Mouse (Mus musculus): Measurements from ENCODE around the gene Fbn1. TPM values are rescaled to one million over a fixed set of nuclear protein-coding genes. Genes with fewer than 3 reads are reported as not detected.

Fbn1 gene
- total and polyA plus RNA-seq, 3 experiments = 15.0 to 43.9 (median 28.8) TPM

GRCm38 (mm10) chr2:125356068-125356467 is 151.7 kb downstream of the Fbn1 start:
- no peaks in the 10 kb centered on the region for H3K79me2 ChIP-seq (replicated peaks; ENCODE audit: control insufficient read depth, insufficient read depth, low read length)
- H3K36me3 ChIP-seq (ENCODE audit: control insufficient read depth, insufficient read depth, low read length) = peaks cover 16% of the 10 kb centered on the region
- intact Hi-C loops (cut with DNase I) = loop anchor here (5.0 kb wide), 1 partner anchor 151 kb away; the partner anchor contains the start of genes Fbn1 and Gm9913
- H3K27ac ChIP-seq = peak overlapping the region; percentile 60
- no peak for DNase-seq
- H3K4me3 ChIP-seq = no peak overlapping the region
- TF ChIP-seq EP300 (IDR thresholded peaks at IDR 0.05; ENCODE audit: insufficient read depth, low read depth, low read length) = no peak
- no peak for TF ChIP-seq CTCF (IDR thresholded peaks at IDR 0.05)
- TF ChIP-seq POLR2A (IDR thresholded peaks at IDR 0.05; ENCODE audit: insufficient read depth, low read depth, low read length) = no peak
- 61% methylated on average over 5 of the region's 5 CpGs for WGBS
- no peak overlapping the region for H3K9ac ChIP-seq (ENCODE audit: low read depth, low read length)
- peaks cover 11% of the 10 kb centered on the region for H3K4me1 ChIP-seq (ENCODE audit: control insufficient read depth, insufficient read depth, low read length)
- H3K27me3 ChIP-seq (ENCODE audit: control insufficient read depth, insufficient read depth, low read length) = no peaks in the 10 kb centered on the region

- H3K4me1 ChIP-seq (ENCODE audit: control insufficient read depth, insufficient read depth, low read length) = peaks cover 11% of the 10 kb centered on the region
- no peaks in the 10 kb centered on the region for H3K27me3 ChIP-seq (ENCODE audit: control insufficient read depth, insufficient read depth, low read length)
- H3K4me3 ChIP-seq = no peak overlapping the region
- H3K9ac ChIP-seq (ENCODE audit: low read depth, low read length) = no peak overlapping the region
- DNase-seq = peak; percentile 49 to 64
- peak; percentile 35 for TF ChIP-seq CTCF (IDR thresholded peaks at IDR 0.05)
- TF ChIP-seq EP300 (IDR thresholded peaks at IDR 0.05; ENCODE audit: insufficient read depth, low read depth, low read length) = no peak
- peaks cover 16% of the 10 kb centered on the region for H3K36me3 ChIP-seq (ENCODE audit: control insufficient read depth, insufficient read depth, low read length)
- intact Hi-C loops (cut with DNase I) = loop anchor here (5.0 kb wide), 1 partner anchor 152 kb away; the partner anchor contains the start of genes Fbn1 and Gm9913
- peak overlapping the region; percentile 60 for H3K27ac ChIP-seq
- no peaks in the 10 kb centered on the region for H3K79me2 ChIP-seq (replicated peaks; ENCODE audit: control insufficient read depth, insufficient read depth, low read length)
- 19% methylated on average over 11 of the region's 11 CpGs for WGBS
These were observed 152.4 kb downstream of the Fbn1 start for GRCm38 (mm10) chr2:125355216-125355971.

- intact Hi-C loops (cut with DNase I) = no loop called here
- no peak for TF ChIP-seq POLR2A (IDR thresholded peaks at IDR 0.05; ENCODE audit: insufficient read depth, low read depth, low read length)
- no peak for TF ChIP-seq EP300 (IDR thresholded peaks at IDR 0.05; ENCODE audit: insufficient read depth, low read depth, low read length)
- no peak for TF ChIP-seq CTCF (IDR thresholded peaks at IDR 0.05)
- WGBS = 88% methylated on average over 11 of the region's 11 CpGs
- H3K36me3 ChIP-seq (ENCODE audit: control insufficient read depth, insufficient read depth, low read length) = peaks cover 14% of the 10 kb centered on the region
- H3K4me3 ChIP-seq = no peak overlapping the region
- H3K9ac ChIP-seq (ENCODE audit: low read depth, low read length) = no peak overlapping the region
- no peaks in the 10 kb centered on the region for H3K79me2 ChIP-seq (replicated peaks; ENCODE audit: control insufficient read depth, insufficient read depth, low read length)
- peak overlapping the region; percentile 60; the same call in 1 of the 2 replicates for H3K27ac ChIP-seq
- DNase-seq = no peak
- peaks cover 11% of the 10 kb centered on the region for H3K4me1 ChIP-seq (ENCODE audit: control insufficient read depth, insufficient read depth, low read length)
- H3K27me3 ChIP-seq (ENCODE audit: control insufficient read depth, insufficient read depth, low read length) = no peaks in the 10 kb centered on the region
These were observed 153.2 kb downstream of the Fbn1 start for GRCm38 (mm10) chr2:125354587-125354986.

- 49% methylated on average over 5 of the region's 5 CpGs for WGBS
- H3K79me2 ChIP-seq (replicated peaks; ENCODE audit: control insufficient read depth, insufficient read depth, low read length) = no peaks in the 10 kb centered on the region
- intact Hi-C loops (cut with DNase I) = no loop called here
- no peak overlapping the region for H3K4me3 ChIP-seq
- no peak overlapping the region for H3K27ac ChIP-seq
- TF ChIP-seq EP300 (IDR thresholded peaks at IDR 0.05; ENCODE audit: insufficient read depth, low read depth, low read length) = no peak
- no peak for TF ChIP-seq CTCF (IDR thresholded peaks at IDR 0.05)
- no peak for TF ChIP-seq POLR2A (IDR thresholded peaks at IDR 0.05; ENCODE audit: insufficient read depth, low read depth, low read length)
- no peaks in the 10 kb centered on the region for H3K27me3 ChIP-seq (ENCODE audit: control insufficient read depth, insufficient read depth, low read length)
- H3K36me3 ChIP-seq (ENCODE audit: control insufficient read depth, insufficient read depth, low read length) = no peaks in the 10 kb centered on the region; the same call in none of the 2 replicates
- H3K4me1 ChIP-seq (ENCODE audit: control insufficient read depth, insufficient read depth, low read length) = no peaks in the 10 kb centered on the region
- peak in 1 of 2 experiments; percentile 36 for DNase-seq
- no peak overlapping the region for H3K9ac ChIP-seq (ENCODE audit: low read depth, low read length)
These were observed 158.6 kb downstream of the Fbn1 start for GRCm38 (mm10) chr2:125349144-125349543.

- DNase-seq = no peak
- TF ChIP-seq EP300 (IDR thresholded peaks at IDR 0.05; ENCODE audit: insufficient read depth, low read depth, low read length) = no peak
- TF ChIP-seq POLR2A (IDR thresholded peaks at IDR 0.05; ENCODE audit: insufficient read depth, low read depth, low read length) = no peak
- no peak for TF ChIP-seq CTCF (IDR thresholded peaks at IDR 0.05)
- intact Hi-C loops (cut with DNase I) = no loop called here
- H3K4me3 ChIP-seq = no peak overlapping the region
- no peak overlapping the region for H3K9ac ChIP-seq (ENCODE audit: low read depth, low read length)
- no peaks in the 10 kb centered on the region for H3K4me1 ChIP-seq (ENCODE audit: control insufficient read depth, insufficient read depth, low read length)
- no peaks in the 10 kb centered on the region for H3K79me2 ChIP-seq (replicated peaks; ENCODE audit: control insufficient read depth, insufficient read depth, low read length)
- H3K27ac ChIP-seq = no peak overlapping the region
- H3K36me3 ChIP-seq (ENCODE audit: control insufficient read depth, insufficient read depth, low read length) = no peaks in the 10 kb centered on the region; the same call in 1 of the 2 replicates
- 88% methylated on average over 21 of the region's 21 CpGs for WGBS
- no peaks in the 10 kb centered on the region for H3K27me3 ChIP-seq (ENCODE audit: control insufficient read depth, insufficient read depth, low read length)
These were observed 165.4 kb downstream of the Fbn1 start for GRCm38 (mm10) chr2:125342181-125342950.

Measured in heart, adult 2 months (tissue).